Mouse (Mus musculus) liver, embryonic 13.5 days (tissue): ENCODE measurements around the gene P3h3. TPM values are rescaled to one million over a fixed set of nuclear protein-coding genes. Genes with fewer than 3 reads are reported as not detected.

Experiments used
- polyA plus RNA-seq: library from polyadenylated mRNA; unstranded; fragments of >200 nt; fragmentation: Nextera tagmentation; extraction: Ambion mirVana; gene quantifications from 2 replicates; pipeline ENCODE4 v1.2.1, GENCODE M21; 2015

Gene P3h3
- polyA plus RNA-seq, 1 experiment from 2014 or later, result 1.9 TPM

Other genes with a start within 250 kb of the P3h3 start
- not detected in 2 replicates for gene C1s2, start 221.7 kb downstream of the P3h3 start, polyA plus RNA-seq
- 68.4 and 73.9 TPM in 2 replicates for gene Lpcat3, start 194.7 kb downstream of the P3h3 start, polyA plus RNA-seq
- 189 and 198 TPM in 2 replicates for gene Emg1, start 145.6 kb downstream of the P3h3 start, polyA plus RNA-seq
- 356 and 373 TPM in 2 replicates for gene Phb2, start 145.4 kb downstream of the P3h3 start, polyA plus RNA-seq
- gene Ptpn6, start 119.0 kb downstream of the P3h3 start, polyA plus RNA-seq, result 28.7 and 29.5 TPM in 2 replicates
- 77.7 and 80.2 TPM in 2 replicates for gene Grcc10, start 116.4 kb downstream of the P3h3 start, polyA plus RNA-seq
- not detected in 2 replicates for gene Gm45234, start 101.7 kb downstream of the P3h3 start, polyA plus RNA-seq
- 1.5 and 1.8 TPM in 2 replicates for gene Atn1, start 101.2 kb downstream of the P3h3 start, polyA plus RNA-seq
- gene Eno2, start 88.1 kb downstream of the P3h3 start, polyA plus RNA-seq, result 0.32 and 0.42 TPM in 2 replicates
- not detected in 2 replicates for gene Lrrc23, start 78.0 kb downstream of the P3h3 start, polyA plus RNA-seq
- gene Spsb2, start 49.1 kb downstream of the P3h3 start, polyA plus RNA-seq, result 8.6 and 9.6 TPM in 2 replicates
- 461 and 495 TPM in 2 replicates for gene Tpi1, start 43.5 kb downstream of the P3h3 start, polyA plus RNA-seq
- 63.5 and 67.5 TPM in 2 replicates for gene Usp5, start 28.3 kb downstream of the P3h3 start, polyA plus RNA-seq
- 202 and 204 TPM in 2 replicates for gene Cdca3, start 28.2 kb downstream of the P3h3 start, polyA plus RNA-seq
- 0.16 and 0.23 TPM in 2 replicates for gene Gnb3, start 17.5 kb downstream of the P3h3 start, polyA plus RNA-seq
- gene Gpr162, start 6.2 kb upstream of the P3h3 start, polyA plus RNA-seq, result 0.08 and 0.14 TPM in 2 replicates
- gene Cd4, start 30.5 kb upstream of the P3h3 start, polyA plus RNA-seq, result 0.17 TPM in 1 of 2 replicates, not detected in the other
- 0.14 and 0.18 TPM in 2 replicates for gene Lag3, start 54.0 kb upstream of the P3h3 start, polyA plus RNA-seq
- 42.3 and 47.6 TPM in 2 replicates for gene Ptms, start 62.4 kb upstream of the P3h3 start, polyA plus RNA-seq
- gene Mlf2, start 73.6 kb upstream of the P3h3 start, polyA plus RNA-seq, result 129 and 134 TPM in 2 replicates
- 67.3 and 77.6 TPM in 2 replicates for gene Cops7a, start 107.8 kb upstream of the P3h3 start, polyA plus RNA-seq
- 0.05 and 0.15 TPM in 2 replicates for gene Pianp, start 138.9 kb upstream of the P3h3 start, polyA plus RNA-seq
- gene Zfp384, start 151.4 kb upstream of the P3h3 start, polyA plus RNA-seq, result 3.6 and 3.8 TPM in 2 replicates
- gene Ing4, start 182.0 kb upstream of the P3h3 start, polyA plus RNA-seq, result 28.6 and 31.8 TPM in 2 replicates
- 1.6 and 2.2 TPM in 2 replicates for gene Acrbp, start 191.9 kb upstream of the P3h3 start, polyA plus RNA-seq
- gene Lpar5, start 210.2 kb upstream of the P3h3 start, polyA plus RNA-seq, result 1.6 and 2.1 TPM in 2 replicates
- gene Chd4, start 238.2 kb upstream of the P3h3 start, polyA plus RNA-seq, result 29.2 and 30.0 TPM in 2 replicates